Mouse (Mus musculus) urinary bladder, postnatal 14 days (tissue): ENCODE measurements around the gene Nkain4.

ENCODE experiments used
- DNase-seq: peaks from one replicate; pipeline ENCODE4 v3.0.0; 2021; ENCODE audit warnings: low spot score

Gene Nkain4

GRCm38 (mm10) chr2:180894029-180894623 lies 60.4 kb downstream of the Nkain4 start:
- peak; percentile 50 for DNase-seq

- no peak for DNase-seq
These were observed 60.9 kb downstream of the Nkain4 start for GRCm38 (mm10) chr2:180893537-180894028.

GRCm38 (mm10) chr2:180892841-180893521 lies 61.5 kb downstream of the Nkain4 start:
- DNase-seq: no peak

- DNase-seq: no peak
These were observed 62.6 kb downstream of the Nkain4 start for GRCm38 (mm10) chr2:180891835-180892323.

- no peak for DNase-seq
These were observed 63.2 kb downstream of the Nkain4 start for GRCm38 (mm10) chr2:180891075-180891834.

GRCm38 (mm10) chr2:180890422-180891074 lies 64.0 kb downstream of the Nkain4 start:
- DNase-seq: no peak

- DNase-seq: no peak
These were observed 64.6 kb downstream of the Nkain4 start for GRCm38 (mm10) chr2:180889921-180890280.

- DNase-seq: no peak
These were observed 65.1 kb downstream of the Nkain4 start for GRCm38 (mm10) chr2:180889271-180889920.

GRCm38 (mm10) chr2:180885270-180885669 lies 69.2 kb downstream of the Nkain4 start:
- DNase-seq: no peak
